Mouse (Mus musculus) E14TG2a.4 (cell line): Measurements from ENCODE around the gene Dcakd.

Experiments
- CTCF ChIP-seq: conservative IDR thresholded peaks from 2 replicates; pipeline ENCODE4 v1.5.1; 2014; ENCODE audit warnings: low read length
- POU5F1 ChIP-seq: IDR thresholded peaks from 2 replicates; pipeline ENCODE4 v1.6.1; 2014; ENCODE audit warnings: low read length, borderline replicate concordance

GRCm38 (mm10) chr11:102985160-102985559 lies 43.0 kb downstream of the Dcakd start:
- no peak for TF ChIP-seq CTCF
- no peak for TF ChIP-seq POU5F1
